Mouse (Mus musculus): ENCODE data around the gene Lrrc17. TPM values are rescaled to one million over a fixed set of nuclear protein-coding genes. Genes with fewer than 3 reads are reported as not detected.

Gene Lrrc17
- total and polyA plus RNA-seq, 3 experiments, result not detected

DNA sequence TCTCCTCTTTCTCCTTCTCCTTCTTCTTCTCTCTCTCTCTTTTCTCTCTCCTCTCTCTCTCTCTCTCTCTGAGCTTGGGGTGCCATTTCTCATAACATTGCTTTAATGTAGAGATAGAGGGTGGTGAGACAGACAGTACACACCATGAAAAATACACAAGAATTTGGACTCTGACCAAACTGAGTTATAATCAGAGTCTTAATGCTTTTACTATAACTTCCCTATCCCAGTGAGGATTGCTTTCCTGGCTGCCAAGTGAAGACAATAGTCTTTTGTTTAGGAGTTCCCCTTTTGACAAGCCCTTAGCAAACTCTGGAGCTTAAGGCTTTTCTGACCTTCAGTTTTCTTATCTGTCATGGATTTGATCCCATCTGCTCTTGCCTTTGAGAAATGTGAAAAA lies 1.9 kb downstream of the Lrrc17 start:
- Histone ChIP-seq H3K4me3 (replicated peaks in 1 of 3; ENCODE audit: low read depth in 2 of 3, low read length in 2 of 3, poor library complexity in 1 of 3) (no peak overlapping the region), H3K79me2 (replicated peaks; ENCODE audit: control insufficient read depth, extremely low read depth, insufficient read depth, poor library complexity, severe bottlenecking) (no peaks in the 10 kb centered on the region), H3K27me3 (replicated peaks) (no peaks in the 10 kb centered on the region), H3K36me3 (replicated peaks in 1 of 2; ENCODE audit: control insufficient read depth in 1 of 2, insufficient read depth in 1 of 2, low read length in 1 of 2) (no peaks in the 10 kb centered on the region), H3K4me2 (ENCODE audit: insufficient read depth, low read depth, poor library complexity, severe bottlenecking) (no peak overlapping the region), H3K9ac (ENCODE audit: insufficient read depth, low read depth) (no peak overlapping the region), H3K4me1 (ENCODE audit: control insufficient read depth in 1 of 2, insufficient read depth in 2 of 2) (peaks cover 8 to 13% of the 10 kb centered on the region in 2 experiments), H3K9me3 (replicated peaks; ENCODE audit: low read length) (no peaks in the 10 kb centered on the region), H3K27ac (ENCODE audit: insufficient read depth, low read depth) (no peak overlapping the region)
- dilution Hi-C loops (cut with MboI; ENCODE audit: extremely low pct_ligation_motif_present, extremely low pct_unique_long_range_greater_than_20kb, low sequenced_read_pairs) (no loop called here), in situ Hi-C loops (cut with MboI; ENCODE audit: low pct_ligation_motif_present, low pct_unique_long_range_greater_than_20kb, low sequenced_read_pairs) (no loop called here)
- no peak for TF ChIP-seq POLR2A (IDR thresholded peaks at IDR 0.05; ENCODE audit: low read depth, low read length)
- TF ChIP-seq JUND (conservative IDR thresholded peaks at IDR 0.05; ENCODE audit: low read depth, low read length), result no peak
- no peak for DNase-seq (ENCODE audit: extremely low read depth)

DNA sequence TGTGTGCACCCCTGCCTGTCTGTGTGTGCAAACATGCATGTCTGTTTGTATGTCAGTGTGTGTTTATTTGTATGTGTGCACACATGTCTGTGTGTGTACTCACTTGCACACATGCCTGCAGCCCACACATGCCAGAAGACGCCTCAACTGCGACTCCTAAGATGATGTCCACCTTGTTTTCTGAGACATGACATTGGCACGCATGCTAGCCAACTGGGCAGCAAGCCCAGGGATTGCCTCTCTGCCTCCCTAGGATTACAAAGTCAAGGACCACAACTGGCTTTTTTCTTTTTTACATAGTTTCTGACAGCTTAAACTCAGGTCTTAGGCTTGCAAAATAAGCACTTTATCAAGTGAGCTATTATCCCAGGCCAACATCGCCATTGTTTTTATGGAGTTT lies 2.4 kb downstream of the Lrrc17 start:
- no peak overlapping the region for H3K27ac ChIP-seq (ENCODE audit: insufficient read depth, low read depth)
- H3K27me3 ChIP-seq (replicated peaks), result no peaks in the 10 kb centered on the region
- no peak for DNase-seq (ENCODE audit: extremely low read depth)
- no peak overlapping the region for H3K4me3 ChIP-seq (replicated peaks in 1 of 3; ENCODE audit: low read depth in 2 of 3, low read length in 2 of 3, poor library complexity in 1 of 3)
- no peak for TF ChIP-seq USF2 (conservative IDR thresholded peaks at IDR 0.05; ENCODE audit: low read depth, low read length)
- no peak for TF ChIP-seq TBP (conservative IDR thresholded peaks at IDR 0.05; ENCODE audit: low read depth, low read length)
- no peak for TF ChIP-seq SMC3 (IDR thresholded peaks at IDR 0.05; ENCODE audit: low read depth, low read length)
- TF ChIP-seq MYC (IDR thresholded peaks at IDR 0.05; ENCODE audit: low read depth, low read length), result no peak
- no peak for TF ChIP-seq UBTF (IDR thresholded peaks at IDR 0.05; ENCODE audit: low read depth, low read length)
- TF ChIP-seq IRF4 (IDR thresholded peaks at IDR 0.05; ENCODE audit: low read depth, low read length), result no peak
- no peaks in the 10 kb centered on the region for H3K9me3 ChIP-seq (replicated peaks; ENCODE audit: low read length)
- in situ Hi-C loops (cut with MboI; ENCODE audit: low pct_ligation_motif_present, low pct_unique_long_range_greater_than_20kb, low sequenced_read_pairs) (no loop called here), dilution Hi-C loops (cut with MboI; ENCODE audit: extremely low pct_ligation_motif_present, extremely low pct_unique_long_range_greater_than_20kb, low sequenced_read_pairs) (no loop called here)
- no peak overlapping the region for H3K9ac ChIP-seq (ENCODE audit: insufficient read depth, low read depth)
- no peaks in the 10 kb centered on the region for H3K79me2 ChIP-seq (replicated peaks; ENCODE audit: control insufficient read depth, extremely low read depth, insufficient read depth, poor library complexity, severe bottlenecking)
- H3K4me2 ChIP-seq (ENCODE audit: insufficient read depth, low read depth, poor library complexity, severe bottlenecking), result no peak overlapping the region
- H3K4me1 ChIP-seq (ENCODE audit: control insufficient read depth in 1 of 2, insufficient read depth in 2 of 2), result peaks cover 8 to 13% of the 10 kb centered on the region in 2 experiments
- no peaks in the 10 kb centered on the region for H3K36me3 ChIP-seq (replicated peaks in 1 of 2; ENCODE audit: control insufficient read depth in 1 of 2, insufficient read depth in 1 of 2, low read length in 1 of 2)

DNA sequence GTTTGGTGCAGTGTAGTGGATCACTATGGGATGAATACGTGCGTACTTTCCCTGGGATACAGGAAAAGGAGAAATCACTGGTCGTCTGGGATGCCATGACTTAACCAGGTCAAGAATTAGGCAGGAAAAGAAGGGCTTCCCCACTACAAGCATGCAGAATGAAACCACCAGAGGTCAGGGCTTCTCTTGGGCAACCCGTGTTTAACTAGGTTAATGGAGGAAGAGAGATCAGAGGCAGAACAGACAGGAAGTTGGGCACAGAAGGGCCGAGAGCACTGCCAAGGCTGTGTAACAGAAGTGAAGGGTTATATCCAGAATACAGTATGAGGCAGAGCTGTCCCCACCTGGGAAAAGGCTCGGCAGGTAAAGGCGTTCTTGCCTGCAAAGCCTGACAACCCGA lies 3.6 kb downstream of the Lrrc17 start:
- H3K9me3 ChIP-seq (replicated peaks; ENCODE audit: low read length), result no peaks in the 10 kb centered on the region
- H3K36me3 ChIP-seq (replicated peaks in 1 of 2; ENCODE audit: control insufficient read depth in 1 of 2, insufficient read depth in 1 of 2, low read length in 1 of 2), result no peaks in the 10 kb centered on the region
- no peak overlapping the region for H3K27ac ChIP-seq (ENCODE audit: insufficient read depth, low read depth)
- no peaks in the 10 kb centered on the region for H3K27me3 ChIP-seq (replicated peaks)
- dilution Hi-C loops (cut with MboI; ENCODE audit: extremely low pct_ligation_motif_present, extremely low pct_unique_long_range_greater_than_20kb, low sequenced_read_pairs), result no loop called here
- no peak overlapping the region for H3K4me2 ChIP-seq (ENCODE audit: insufficient read depth, low read depth, poor library complexity, severe bottlenecking)
- DNase-seq (ENCODE audit: extremely low read depth), result peak; percentile 16
- no peak overlapping the region for H3K9ac ChIP-seq (ENCODE audit: insufficient read depth, low read depth)
- in situ Hi-C loops (cut with MboI; ENCODE audit: low pct_ligation_motif_present, low pct_unique_long_range_greater_than_20kb, low sequenced_read_pairs), result no loop called here
- TF ChIP-seq PAX5 (IDR thresholded peaks at IDR 0.05; ENCODE audit: low read length) (no peak), TBP (conservative IDR thresholded peaks at IDR 0.05; ENCODE audit: low read depth, low read length) (no peak), EP300 (IDR thresholded peaks at IDR 0.05; ENCODE audit: low read length) (no peak), IRF4 (IDR thresholded peaks at IDR 0.05; ENCODE audit: low read depth, low read length) (peak; percentile 87), JUND (conservative IDR thresholded peaks at IDR 0.05; ENCODE audit: low read depth, low read length) (no peak), MYC (IDR thresholded peaks at IDR 0.05; ENCODE audit: low read depth, low read length) (no peak), ETS1 (conservative IDR thresholded peaks at IDR 0.05; ENCODE audit: low read depth, low read length) (no peak), KAT2A (IDR thresholded peaks at IDR 0.05; ENCODE audit: insufficient replicate concordance, low read length) (no peak), ELF1 (IDR thresholded peaks at IDR 0.05; ENCODE audit: low read depth, low read length) (peak; percentile 56), MEF2A (IDR thresholded peaks at IDR 0.05; ENCODE audit: borderline replicate concordance, low read depth, low read length) (no peak), TCF12 (IDR thresholded peaks at IDR 0.05; ENCODE audit: low read depth, low read length) (no peak), GABPA (IDR thresholded peaks at IDR 0.05; ENCODE audit: insufficient replicate concordance, low read depth, low read length) (no peak), MXI1 (IDR thresholded peaks at IDR 0.05; ENCODE audit: low read depth, low read length) (no peak), ZKSCAN1 (IDR thresholded peaks at IDR 0.05; ENCODE audit: borderline replicate concordance, low read depth, low read length) (no peak), ZC3H11A (IDR thresholded peaks at IDR 0.05; ENCODE audit: low read depth, low read length) (no peak), CTCF (conservative IDR thresholded peaks at IDR 0.05 in 1 of 2, IDR thresholded peaks at IDR 0.05 in 1 of 2; ENCODE audit: low read depth in 2 of 2, low read length in 2 of 2) (peak in 1 of 2 experiments; percentile 57; a peak in 2 of 4 replicates), SMC3 (IDR thresholded peaks at IDR 0.05; ENCODE audit: low read depth, low read length) (peak; percentile 34), RAD21 (IDR thresholded peaks at IDR 0.05; ENCODE audit: low read depth, low read length) (peak; percentile 18)
- H3K79me2 ChIP-seq (replicated peaks; ENCODE audit: control insufficient read depth, extremely low read depth, insufficient read depth, poor library complexity, severe bottlenecking), result no peaks in the 10 kb centered on the region
- H3K4me3 ChIP-seq (replicated peaks in 1 of 3; ENCODE audit: low read depth in 2 of 3, low read length in 2 of 3, poor library complexity in 1 of 3), result no peak overlapping the region
- peaks cover 8 to 13% of the 10 kb centered on the region in 2 experiments for H3K4me1 ChIP-seq (ENCODE audit: control insufficient read depth in 1 of 2, insufficient read depth in 2 of 2)

All from CH12.LX (cell line).